Mouse (Mus musculus) liver, postnatal 0 days (tissue): Measurements from ENCODE around the gene Ppp1r15b.

Experiments used
- CTCF ChIP-seq: sonication (generic); IDR thresholded peaks from 2 replicates; pipeline ENCODE4 v1.5.1; 2016; ENCODE audit warnings: antibody characterized with exemption, low read depth
- EP300 ChIP-seq: IDR thresholded peaks from 2 replicates; pipeline ENCODE4 v1.6.1; 2016; ENCODE audit warnings: antibody characterized with exemption, low read depth, mild to moderate bottlenecking

DNA sequence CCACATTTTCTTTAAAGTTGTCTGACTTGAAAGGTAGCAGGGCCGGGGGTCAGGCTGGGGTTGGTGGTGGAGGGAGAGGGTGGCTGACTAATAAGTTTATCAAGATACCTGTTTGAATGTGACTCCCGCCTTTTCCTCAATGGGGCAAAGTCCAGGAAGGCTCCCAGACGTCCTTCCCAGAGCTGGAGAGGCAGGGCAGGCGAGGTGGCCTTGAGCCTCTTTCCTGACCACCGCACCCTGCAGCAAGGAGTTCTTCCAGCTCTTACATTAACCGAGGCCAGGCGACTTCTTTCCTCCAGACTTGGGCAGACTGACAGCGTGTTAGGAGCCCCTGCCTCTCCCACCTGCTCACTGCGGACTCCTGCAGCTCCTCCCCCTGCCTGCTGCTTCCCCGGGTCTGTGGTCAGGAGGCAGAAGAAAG lies 33.7 kb downstream of the Ppp1r15b start:
- no peak for TF ChIP-seq CTCF
- TF ChIP-seq EP300 = no peak
